In the genomic region with DNA sequence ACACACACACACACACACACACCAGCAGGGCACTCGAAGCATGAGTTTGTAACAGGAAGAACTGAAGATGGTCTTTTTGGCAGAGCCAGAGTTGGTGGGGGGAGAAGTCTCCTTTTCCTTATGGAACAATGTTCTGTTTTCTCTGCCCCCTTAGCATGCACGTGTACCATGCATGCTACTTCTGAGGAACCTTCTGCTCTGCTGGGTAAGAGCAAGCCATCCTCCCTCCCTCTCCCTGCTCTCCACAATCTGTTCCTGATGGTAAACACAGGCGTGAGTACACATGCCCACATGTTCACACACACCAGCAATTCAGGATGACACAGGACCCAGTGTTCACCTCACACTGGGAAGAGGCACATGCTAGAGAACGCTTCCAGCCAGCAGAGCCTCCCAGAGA, we compare ENCODE assay signal across 20 mouse cellular contexts. TPM values are rescaled to one million over a fixed set of nuclear protein-coding genes. Genes with fewer than 3 reads are reported as not detected.
DNase-seq lines count a peak whose midpoint lies in the region; ATAC-seq and TF ChIP-seq lines count a peak whose summit lies in the region.
"Had no signal": no experiment of that assay in that cellular context is flagged by ENCODE, and none has a peak within 500 bp of the region (broad histone marks: within the 10 kb centered on the region; RNA-seq: fewer than 3 reads in every experiment).

No protein-coding gene starts in this region.

- no peaks in the 10 kb centered on the region for H3K9me3 ChIP-seq in forebrain, embryonic 12.5 days
- H3K9me3 ChIP-seq in forebrain, embryonic 11.5 days (ENCODE audit: control insufficient read depth, low read length): no peaks in the 10 kb centered on the region
- no peaks in the 10 kb centered on the region for H3K9me3 ChIP-seq in forebrain, embryonic 14.5 days (replicated peaks; ENCODE audit: control insufficient read depth, low read length)
- H3K9me3 ChIP-seq: embryonic facial prominence, embryonic 15.5 days; limb, embryonic 10.5 days had no signal

- H3K9ac ChIP-seq in forebrain, embryonic 12.5 days: 0 out of 2 replicates have a peak overlapping the region, but pooled peaks have one; percentile 25
- no peak overlapping the region for H3K9ac ChIP-seq in forebrain, embryonic 11.5 days (ENCODE audit: low read length)
- no peak overlapping the region for H3K9ac ChIP-seq in forebrain, embryonic 14.5 days (ENCODE audit: low read length)
- H3K9ac ChIP-seq: embryonic facial prominence, embryonic 15.5 days had no signal

- intact Hi-C loops in heart, postnatal 10 days (cut with DNase I): no loop called here

- peak overlapping the region; percentile 42; the same call in 1 of the 2 replicates for H3K27ac ChIP-seq in forebrain, embryonic 12.5 days
- no peak overlapping the region for H3K27ac ChIP-seq in forebrain, embryonic 11.5 days (ENCODE audit: low read depth, low read length)
- peak overlapping the region; percentile 52; the same call in 1 of the 2 replicates for H3K27ac ChIP-seq in forebrain, embryonic 14.5 days (ENCODE audit: low read depth, low read length)
- H3K27ac ChIP-seq: kidney, postnatal 0 days; limb, embryonic 10.5 days had no signal

- no peak for TF ChIP-seq POLR2A in brain, embryonic 14.5 days (IDR thresholded peaks at IDR 0.05; ENCODE audit: borderline replicate concordance, extremely low read depth, insufficient read depth, insufficient read length, poor library complexity, severe bottlenecking)

- H3K27me3 ChIP-seq in forebrain, embryonic 12.5 days: peaks cover 9% of the 10 kb centered on the region; the same call in 1 of the 2 replicates
- H3K27me3 ChIP-seq in forebrain, embryonic 11.5 days (ENCODE audit: control insufficient read depth, insufficient read depth, low read length): no peaks in the 10 kb centered on the region
- no peaks in the 10 kb centered on the region for H3K27me3 ChIP-seq in forebrain, embryonic 14.5 days (replicated peaks; ENCODE audit: control insufficient read depth, insufficient read depth, low read length)
- H3K27me3 ChIP-seq: embryonic facial prominence, embryonic 15.5 days had no signal

- WGBS in forebrain, embryonic 12.5 days: 63% methylated on average over 4 of the region's 4 CpGs
- WGBS in forebrain, embryonic 11.5 days: 71% methylated on average over 4 of the region's 4 CpGs
- WGBS in forebrain, embryonic 14.5 days: 46% methylated on average over 4 of the region's 4 CpGs

- DNase-seq in forebrain, embryonic 11.5 days (ENCODE audit: low spot score): no peak
- DNase-seq in layer of hippocampus, adult 9-11 months: peak; percentile 77
- no peak for DNase-seq in layer of hippocampus, postnatal 14 days (ENCODE audit: low spot score in 2 of 2)
- peak; percentile 78 for DNase-seq in brain, embryonic 14.5 days (ENCODE audit: low read depth)
- peak; percentile 71 for DNase-seq in forebrain, embryonic 14.5 days (ENCODE audit: low spot score)
- DNase-seq in heart, postnatal 10 days: no peak
- DNase-seq: adrenal gland, postnatal 25 days; embryo, embryonic 11 days; gastrocnemius, postnatal 10 days; heart, adult 18-20 months; lung, adult 2 months; lung, postnatal 36 days; retina, postnatal 1 day had no signal

- no peak for TF ChIP-seq CTCF in brain, embryonic 14.5 days (IDR thresholded peaks at IDR 0.05; ENCODE audit: borderline replicate concordance, extremely low read depth, insufficient read depth, insufficient read length)

- H3K4me3 ChIP-seq in forebrain, embryonic 12.5 days (replicated peaks): no peak overlapping the region
- no peak overlapping the region for H3K4me3 ChIP-seq in forebrain, embryonic 11.5 days (ENCODE audit: low read depth, low read length)
- no peak overlapping the region for H3K4me3 ChIP-seq in forebrain, embryonic 14.5 days (ENCODE audit: low read depth, low read length)
- H3K4me3 ChIP-seq: embryonic facial prominence, embryonic 15.5 days; limb, embryonic 10.5 days had no signal

- H3K4me2 ChIP-seq in forebrain, embryonic 12.5 days: no peak overlapping the region
- no peak overlapping the region for H3K4me2 ChIP-seq in forebrain, embryonic 11.5 days (ENCODE audit: low read depth, low read length, severe bottlenecking)
- H3K4me2 ChIP-seq in forebrain, embryonic 14.5 days (ENCODE audit: low read length): no peak overlapping the region
- H3K4me2 ChIP-seq: embryonic facial prominence, embryonic 15.5 days; liver, embryonic 11.5 days had no signal

- peaks cover 11% of the 10 kb centered on the region for H3K36me3 ChIP-seq in forebrain, embryonic 12.5 days (replicated peaks)
- no peaks in the 10 kb centered on the region for H3K36me3 ChIP-seq in forebrain, embryonic 11.5 days (ENCODE audit: control insufficient read depth, insufficient read depth, low read length)
- H3K36me3 ChIP-seq in forebrain, embryonic 14.5 days (ENCODE audit: control insufficient read depth, insufficient read depth, low read length): 0 out of 2 replicates have a peak, but pooled peaks cover 7% of the 10 kb centered on the region
- H3K36me3 ChIP-seq: embryonic facial prominence, embryonic 15.5 days had no signal

- no peak for ATAC-seq in forebrain, embryonic 12.5 days (ENCODE audit: low FRiP score)
- ATAC-seq in forebrain, embryonic 11.5 days (replicated peaks; ENCODE audit: low FRiP score): no peak
- ATAC-seq in forebrain, embryonic 14.5 days: no peak
- ATAC-seq: intestine, postnatal 0 days had no signal

- H3K4me1 ChIP-seq in forebrain, embryonic 12.5 days: peaks cover 73% of the 10 kb centered on the region
- peaks cover 51% of the 10 kb centered on the region for H3K4me1 ChIP-seq in forebrain, embryonic 11.5 days (replicated peaks; ENCODE audit: control insufficient read depth, insufficient read depth, low read length)
- peaks cover 59% of the 10 kb centered on the region for H3K4me1 ChIP-seq in forebrain, embryonic 14.5 days (ENCODE audit: control insufficient read depth, insufficient read depth, low read length)

RNA-seq across cellular contexts. Expression of a gene that starts 15.7 kb away (rescaled TPM):
- 21.9 and 28.3 TPM in 2 replicates for polyA plus RNA-seq in forebrain, embryonic 12.5 days (2016; fragmentation: Nextera tagmentation; extraction: Ambion mirVana)
- 35.2 and 37.1 TPM in 2 replicates for polyA plus RNA-seq in forebrain, embryonic 11.5 days (2014; fragmentation: Nextera tagmentation; extraction: Ambion mirVana)
- 10 to 100 TPM; 84.4 to 89.5 TPM for total RNA-seq in layer of hippocampus, postnatal 14 days (2021)
- polyA plus RNA-seq in brain, embryonic 14.5 days (2012; rRNA removed): 62.2 and 109 TPM in 2 replicates
- polyA plus RNA-seq in forebrain, embryonic 14.5 days (2014; fragmentation: Nextera tagmentation; extraction: Ambion mirVana): 12.6 and 12.7 TPM in 2 replicates
- total RNA-seq in heart, postnatal 10 days (2021): 1 to 10 TPM; 3.3 to 7.5 TPM
- total RNA-seq: hematopoietic stem cell, adult 5-6 weeks had no signal

RNA-seq across cellular contexts. Expression of a gene that starts 18.6 kb away (rescaled TPM):
- polyA plus RNA-seq in forebrain, embryonic 12.5 days (2016; fragmentation: Nextera tagmentation; extraction: Ambion mirVana): 56.6 and 62.1 TPM in 2 replicates
- polyA plus RNA-seq in forebrain, embryonic 11.5 days (2014; fragmentation: Nextera tagmentation; extraction: Ambion mirVana): 65.0 and 66.9 TPM in 2 replicates
- total RNA-seq in layer of hippocampus, postnatal 14 days (2021): 10 to 100 TPM; 26.8 to 29.2 TPM
- 31.3 and 32.5 TPM in 2 replicates for polyA plus RNA-seq in brain, embryonic 14.5 days (2012; rRNA removed)
- 23.9 and 24.3 TPM in 2 replicates for polyA plus RNA-seq in forebrain, embryonic 14.5 days (2014; fragmentation: Nextera tagmentation; extraction: Ambion mirVana)
- total RNA-seq in heart, postnatal 10 days (2021): 10 to 100 TPM; 65.3 to 66.2 TPM

RNA-seq across cellular contexts. Expression of a gene that starts 32.2 kb away (rescaled TPM):
- 77.0 and 79.1 TPM in 2 replicates for polyA plus RNA-seq in forebrain, embryonic 12.5 days (2016; fragmentation: Nextera tagmentation; extraction: Ambion mirVana)
- polyA plus RNA-seq in forebrain, embryonic 11.5 days (2014; fragmentation: Nextera tagmentation; extraction: Ambion mirVana): 92.0 and 92.5 TPM in 2 replicates
- 10 to 100 TPM; 26.7 to 31.1 TPM for total RNA-seq in layer of hippocampus, postnatal 14 days (2021)
- polyA plus RNA-seq in brain, embryonic 14.5 days (2012; rRNA removed): 53.9 and 79.7 TPM in 2 replicates
- 72.2 and 83.3 TPM in 2 replicates for polyA plus RNA-seq in forebrain, embryonic 14.5 days (2014; fragmentation: Nextera tagmentation; extraction: Ambion mirVana)
- 10 to 100 TPM; 28.0 to 32.1 TPM for total RNA-seq in heart, postnatal 10 days (2021)

RNA-seq across cellular contexts. Expression of a gene that starts 41.1 kb away (rescaled TPM):
- polyA plus RNA-seq in forebrain, embryonic 12.5 days (2016; fragmentation: Nextera tagmentation; extraction: Ambion mirVana): 43.2 and 44.7 TPM in 2 replicates
- 28.1 and 34.5 TPM in 2 replicates for polyA plus RNA-seq in forebrain, embryonic 11.5 days (2014; fragmentation: Nextera tagmentation; extraction: Ambion mirVana)
- 10 to 100 TPM; 61.0 to 69.8 TPM for total RNA-seq in layer of hippocampus, postnatal 14 days (2021)
- polyA plus RNA-seq in brain, embryonic 14.5 days (2012; rRNA removed): 124 and 147 TPM in 2 replicates
- 64.7 and 73.9 TPM in 2 replicates for polyA plus RNA-seq in forebrain, embryonic 14.5 days (2014; fragmentation: Nextera tagmentation; extraction: Ambion mirVana)
- 1 to 10 TPM; 4.2 to 4.4 TPM for total RNA-seq in heart, postnatal 10 days (2021)

RNA-seq across cellular contexts. Expression of a gene that starts 41.8 kb away (rescaled TPM):
- 159 and 179 TPM in 2 replicates for polyA plus RNA-seq in forebrain, embryonic 12.5 days (2016; fragmentation: Nextera tagmentation; extraction: Ambion mirVana)
- 135 and 142 TPM in 2 replicates for polyA plus RNA-seq in forebrain, embryonic 11.5 days (2014; fragmentation: Nextera tagmentation; extraction: Ambion mirVana)
- 100 to 1,000 TPM; 161 to 163 TPM for total RNA-seq in layer of hippocampus, postnatal 14 days (2021)
- polyA plus RNA-seq in brain, embryonic 14.5 days (2012; rRNA removed): 157 and 186 TPM in 2 replicates
- 301 and 330 TPM in 2 replicates for polyA plus RNA-seq in forebrain, embryonic 14.5 days (2014; fragmentation: Nextera tagmentation; extraction: Ambion mirVana)
- total RNA-seq in heart, postnatal 10 days (2021): 10 to 100 TPM; 85.9 to 92.3 TPM

Comparison
In these comparisons a context has a peak if more than half of its experiments do, and no peak if none do; other contexts are left out.
1. DNase-seq: peak in layer of hippocampus, adult 9-11 months (single experiment), brain, embryonic 14.5 days (single experiment) and forebrain, embryonic 14.5 days (single experiment); none in forebrain, embryonic 11.5 days (single experiment), layer of hippocampus, postnatal 14 days (0 of 2) and heart, postnatal 10 days (0 of 2).